Mouse (Mus musculus): Measurements from ENCODE around the gene Rftn2.

DNA sequence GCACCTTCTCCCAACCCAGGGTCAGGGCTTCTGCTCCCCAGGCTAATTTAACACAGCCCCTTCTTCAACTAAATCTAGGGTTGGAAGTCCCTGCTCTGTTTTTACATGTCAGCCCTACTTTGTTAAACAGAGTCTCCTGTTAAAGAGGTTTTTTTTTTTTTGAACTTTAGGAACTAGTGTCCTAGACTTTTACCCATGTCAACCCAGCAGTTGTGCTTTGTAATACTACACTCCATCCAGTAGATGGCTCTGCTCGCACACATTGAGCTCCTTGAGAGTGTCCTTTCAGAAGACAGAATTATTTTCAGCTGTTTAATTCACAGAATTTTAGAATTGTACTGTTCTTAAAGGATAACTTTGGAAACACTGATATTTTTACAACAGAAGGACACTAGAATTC lies 12.7 kb upstream of the Rftn2 start:
- TF ChIP-seq CTCF (IDR thresholded peaks at IDR 0.05; ENCODE audit: control insufficient read depth, insufficient read depth, insufficient replicate concordance, low read depth, low read length) (no peak), POLR2A (IDR thresholded peaks at IDR 0.05; ENCODE audit: control insufficient read depth, low read depth, low read length) (no peak)
